In genomic region chr7:102099760-102100661, GRCm38 (mm10) we compare ENCODE assay signal across 7 mouse cellular contexts. TPM values are rescaled to one million over a fixed set of nuclear protein-coding genes. Genes with fewer than 3 reads are reported as not detected.
DNase-seq lines count a peak whose midpoint lies in the region; ATAC-seq and TF ChIP-seq lines count a peak whose summit lies in the region.

No protein-coding gene starts in this region.

- peak overlapping the region; percentile 20 for H3K4me3 ChIP-seq in forebrain, embryonic 15.5 days
- peak overlapping the region; percentile 50 for H3K4me3 ChIP-seq in liver, embryonic 16.5 days (ENCODE audit: low read depth, low read length)
- no peak overlapping the region for H3K4me3 ChIP-seq in neural tube, embryonic 12.5 days

- no peak overlapping the region for H3K27ac ChIP-seq in forebrain, embryonic 15.5 days (replicated peaks)
- H3K27ac ChIP-seq in liver, embryonic 16.5 days (ENCODE audit: low read length) = no peak overlapping the region
- no peak overlapping the region for H3K27ac ChIP-seq in neural tube, embryonic 12.5 days

- no peaks in the 10 kb centered on the region for H3K9me3 ChIP-seq in forebrain, embryonic 15.5 days
- no peaks in the 10 kb centered on the region for H3K9me3 ChIP-seq in liver, embryonic 16.5 days (replicated peaks; ENCODE audit: control insufficient read depth, low read length)
- no peaks in the 10 kb centered on the region for H3K9me3 ChIP-seq in neural tube, embryonic 12.5 days

- no peak for TF ChIP-seq CTCF in brain, embryonic 14.5 days (IDR thresholded peaks at IDR 0.05; ENCODE audit: borderline replicate concordance, extremely low read depth, insufficient read depth, insufficient read length)

- H3K9ac ChIP-seq in forebrain, embryonic 15.5 days (replicated peaks) = no peak overlapping the region
- no peak overlapping the region for H3K9ac ChIP-seq in liver, embryonic 16.5 days (ENCODE audit: low read depth, low read length)
- no peak overlapping the region for H3K9ac ChIP-seq in neural tube, embryonic 12.5 days

- no peak for TF ChIP-seq POLR2A in brain, embryonic 14.5 days (IDR thresholded peaks at IDR 0.05; ENCODE audit: borderline replicate concordance, extremely low read depth, insufficient read depth, insufficient read length, poor library complexity, severe bottlenecking)

- peaks cover 15% of the 10 kb centered on the region for H3K4me1 ChIP-seq in forebrain, embryonic 15.5 days
- peaks cover 22% of the 10 kb centered on the region for H3K4me1 ChIP-seq in liver, embryonic 16.5 days (ENCODE audit: control insufficient read depth, low read depth, low read length)
- peaks cover 19% of the 10 kb centered on the region for H3K4me1 ChIP-seq in neural tube, embryonic 12.5 days

- peak overlapping the region; percentile 41 for H3K4me2 ChIP-seq in forebrain, embryonic 15.5 days (replicated peaks)
- H3K4me2 ChIP-seq in liver, embryonic 16.5 days (ENCODE audit: low read depth, low read length) = peak overlapping the region; percentile 80
- H3K4me2 ChIP-seq in neural tube, embryonic 12.5 days (replicated peaks) = peak overlapping the region; percentile 58

- WGBS in forebrain, embryonic 15.5 days = 4% methylated on average over 30 of the region's 30 CpGs
- 6% methylated on average over 30 of the region's 30 CpGs for WGBS in liver, embryonic 16.5 days (ENCODE audit: insufficient replicate concordance)
- whole genome bisulfite sequencing in neural tube, embryonic 12.5 days = 3% methylated on average over 30 of the region's 30 CpGs

- DNase-seq in brain, embryonic 14.5 days (ENCODE audit: low read depth) = peak; percentile 66
- no peak for DNase-seq in adrenal gland, postnatal 14 days
- no peak for DNase-seq in layer of hippocampus, postnatal 36 days

- peak; percentile 57; the same call in 1 of the 2 replicates for ATAC-seq in forebrain, embryonic 15.5 days (replicated peaks)
- ATAC-seq in inflammation-experienced regulatory T-cells, adult 6 months = peak; percentile 91
- peak; percentile 52 for ATAC-seq in liver, embryonic 16.5 days (ENCODE audit: low read depth)
- ATAC-seq in neural tube, embryonic 12.5 days (ENCODE audit: low FRiP score, low read depth) = peak; percentile 79

- H3K36me3 ChIP-seq in forebrain, embryonic 15.5 days = no peaks in the 10 kb centered on the region
- H3K36me3 ChIP-seq in liver, embryonic 16.5 days (ENCODE audit: control insufficient read depth, insufficient read depth) = no peaks in the 10 kb centered on the region
- H3K36me3 ChIP-seq in neural tube, embryonic 12.5 days = no peaks in the 10 kb centered on the region

- 0 out of 2 replicates have a peak, but pooled peaks cover 6% of the 10 kb centered on the region for H3K27me3 ChIP-seq in forebrain, embryonic 15.5 days
- no peaks in the 10 kb centered on the region for H3K27me3 ChIP-seq in liver, embryonic 16.5 days (ENCODE audit: control insufficient read depth, insufficient read depth, low read depth, low read length)
- no peaks in the 10 kb centered on the region for H3K27me3 ChIP-seq in neural tube, embryonic 12.5 days (replicated peaks)

RNA-seq across cellular contexts. Expression of gene Art1, which starts 1.5 kb away (rescaled TPM):
- polyA plus RNA-seq in brain, embryonic 14.5 days (2012; rRNA removed) = 0.34 and 0.39 TPM in 2 replicates
- polyA plus RNA-seq in forebrain, embryonic 15.5 days (2015; fragmentation: Nextera tagmentation; extraction: Ambion mirVana) = 0.17 and 0.28 TPM in 2 replicates
- polyA plus RNA-seq in inflammation-experienced regulatory T-cells, adult 6 months (2017; shearing (Covaris generic)) = not detected
- 0.79 and 0.93 TPM in 2 replicates for polyA plus RNA-seq in liver, embryonic 16.5 days (2015; fragmentation: Nextera tagmentation; extraction: Ambion mirVana)
- polyA plus RNA-seq in neural tube, embryonic 12.5 days (2016; fragmentation: Nextera tagmentation; extraction: Ambion mirVana) = 3.3 and 4.6 TPM in 2 replicates
- total RNA-seq in adrenal gland, postnatal 14 days (2021) = not detected in 2 replicates
- not detected for total RNA-seq in layer of hippocampus, postnatal 36 days (2021)

RNA-seq across cellular contexts. Expression of gene Art5, which starts 9.3 kb away (rescaled TPM):
- 0.26 and 0.69 TPM in 2 replicates for polyA plus RNA-seq in brain, embryonic 14.5 days (2012; rRNA removed)
- 0.83 and 0.97 TPM in 2 replicates for polyA plus RNA-seq in forebrain, embryonic 15.5 days (2015; fragmentation: Nextera tagmentation; extraction: Ambion mirVana)
- polyA plus RNA-seq in inflammation-experienced regulatory T-cells, adult 6 months (2017; shearing (Covaris generic)) = under 1 TPM in 1 of 3 experiments, not detected in 2; 0.51 TPM
- 0.22 and 0.23 TPM in 2 replicates for polyA plus RNA-seq in liver, embryonic 16.5 days (2015; fragmentation: Nextera tagmentation; extraction: Ambion mirVana)
- 2.3 and 2.6 TPM in 2 replicates for polyA plus RNA-seq in neural tube, embryonic 12.5 days (2016; fragmentation: Nextera tagmentation; extraction: Ambion mirVana)
- 0.44 TPM in 1 of 2 replicates, not detected in the other for total RNA-seq in adrenal gland, postnatal 14 days (2021)
- not detected for total RNA-seq in layer of hippocampus, postnatal 36 days (2021)

RNA-seq across cellular contexts. Expression of gene Chrna10, which starts 16.6 kb away (rescaled TPM):
- 0.04 and 0.05 TPM in 2 replicates for polyA plus RNA-seq in brain, embryonic 14.5 days (2012; rRNA removed)
- not detected in 2 replicates for polyA plus RNA-seq in forebrain, embryonic 15.5 days (2015; fragmentation: Nextera tagmentation; extraction: Ambion mirVana)
- polyA plus RNA-seq in inflammation-experienced regulatory T-cells, adult 6 months (2017; shearing (Covaris generic)) = not detected
- polyA plus RNA-seq in liver, embryonic 16.5 days (2015; fragmentation: Nextera tagmentation; extraction: Ambion mirVana) = not detected in 2 replicates
- polyA plus RNA-seq in neural tube, embryonic 12.5 days (2016; fragmentation: Nextera tagmentation; extraction: Ambion mirVana) = not detected in 2 replicates
- not detected in 2 replicates for total RNA-seq in adrenal gland, postnatal 14 days (2021)
- total RNA-seq in layer of hippocampus, postnatal 36 days (2021) = not detected

RNA-seq across cellular contexts. Expression of gene Trpc2, which starts 17.1 kb away (rescaled TPM):
- 3.4 and 5.8 TPM in 2 replicates for polyA plus RNA-seq in brain, embryonic 14.5 days (2012; rRNA removed)
- polyA plus RNA-seq in forebrain, embryonic 15.5 days (2015; fragmentation: Nextera tagmentation; extraction: Ambion mirVana) = 0.29 TPM in 1 of 2 replicates, not detected in the other
- under 1 TPM in 1 of 3 experiments, not detected in 2; 0.15 TPM for polyA plus RNA-seq in inflammation-experienced regulatory T-cells, adult 6 months (2017; shearing (Covaris generic))
- polyA plus RNA-seq in liver, embryonic 16.5 days (2015; fragmentation: Nextera tagmentation; extraction: Ambion mirVana) = 0.07 TPM in 1 of 2 replicates, not detected in the other
- 0.60 and 1.4 TPM in 2 replicates for polyA plus RNA-seq in neural tube, embryonic 12.5 days (2016; fragmentation: Nextera tagmentation; extraction: Ambion mirVana)
- not detected in 2 replicates for total RNA-seq in adrenal gland, postnatal 14 days (2021)
- total RNA-seq in layer of hippocampus, postnatal 36 days (2021) = 1 to 10 TPM; 1.4 to 2.5 TPM

RNA-seq across cellular contexts. Expression of gene Xntrpc, which starts 34.5 kb away (rescaled TPM):
- 5.7 and 7.7 TPM in 2 replicates for polyA plus RNA-seq in brain, embryonic 14.5 days (2012; rRNA removed)
- polyA plus RNA-seq in forebrain, embryonic 15.5 days (2015; fragmentation: Nextera tagmentation; extraction: Ambion mirVana) = 1.5 and 1.9 TPM in 2 replicates
- under 1 TPM; 0.24 to 0.93 (median 0.51) TPM for polyA plus RNA-seq in inflammation-experienced regulatory T-cells, adult 6 months (2017; shearing (Covaris generic))
- 0.33 and 0.37 TPM in 2 replicates for polyA plus RNA-seq in liver, embryonic 16.5 days (2015; fragmentation: Nextera tagmentation; extraction: Ambion mirVana)
- polyA plus RNA-seq in neural tube, embryonic 12.5 days (2016; fragmentation: Nextera tagmentation; extraction: Ambion mirVana) = 2.5 and 2.6 TPM in 2 replicates
- 1.2 and 1.5 TPM in 2 replicates for total RNA-seq in adrenal gland, postnatal 14 days (2021)
- 1 to 10 TPM; 2.2 to 2.4 TPM for total RNA-seq in layer of hippocampus, postnatal 36 days (2021)
